Comparison of ENCODE assay signal across 18 mouse cellular contexts in the genomic region with DNA sequence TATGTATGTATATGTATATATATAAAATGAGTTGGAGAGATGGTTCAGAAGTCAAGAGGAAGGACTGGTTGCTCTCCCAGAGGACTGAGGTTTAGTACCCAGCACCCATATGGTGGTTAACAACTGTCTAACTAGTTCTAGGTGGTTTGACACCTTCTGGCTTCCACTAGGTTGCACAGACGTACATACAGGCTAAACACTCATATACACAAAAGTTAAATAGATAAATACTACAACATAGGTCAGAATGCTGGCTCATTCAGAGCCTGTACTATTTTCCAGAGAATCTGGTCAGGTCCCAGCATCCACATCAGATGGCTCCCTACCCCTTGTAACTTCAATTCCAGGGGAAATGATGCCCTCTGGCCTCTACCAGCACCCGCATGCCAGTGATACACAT. TPM values are rescaled to one million over a fixed set of nuclear protein-coding genes. Genes with fewer than 3 reads are reported as not detected.
DNase-seq lines count a peak whose midpoint lies in the region; ATAC-seq and TF ChIP-seq lines count a peak whose summit lies in the region.
"Had no signal": no experiment of that assay in that cellular context is flagged by ENCODE, and none has a peak within 500 bp of the region (broad histone marks: within the 10 kb centered on the region; RNA-seq: fewer than 3 reads in every experiment).

No protein-coding gene starts in this region.

- H3K9me3 ChIP-seq in heart, postnatal 0 days (replicated peaks; ENCODE audit: control insufficient read depth, low read length): no peaks in the 10 kb centered on the region
- no peaks in the 10 kb centered on the region for H3K9me3 ChIP-seq in liver, embryonic 12.5 days (replicated peaks)
- no peaks in the 10 kb centered on the region for H3K9me3 ChIP-seq in liver, postnatal 0 days (ENCODE audit: low read length)
- H3K9me3 ChIP-seq: embryonic facial prominence, embryonic 12.5 days; heart, embryonic 12.5 days; limb, embryonic 13.5 days; lung, embryonic 15.5 days; stomach, embryonic 15.5 days had no signal

- H3K36me3 ChIP-seq in heart, postnatal 0 days (replicated peaks; ENCODE audit: control insufficient read depth, insufficient read depth, low read length): no peaks in the 10 kb centered on the region
- peaks cover 4% of the 10 kb centered on the region for H3K36me3 ChIP-seq in heart, adult 2 months (ENCODE audit: control insufficient read depth, insufficient read depth, low read length)
- peaks cover 5% of the 10 kb centered on the region; the same call in 1 of the 2 replicates for H3K36me3 ChIP-seq in liver, embryonic 12.5 days
- H3K36me3 ChIP-seq in liver, postnatal 0 days (replicated peaks; ENCODE audit: insufficient read depth, low read length): no peaks in the 10 kb centered on the region
- H3K36me3 ChIP-seq: heart, embryonic 12.5 days; lung, embryonic 15.5 days; stomach, embryonic 15.5 days had no signal

- H3K9ac ChIP-seq in heart, postnatal 0 days (replicated peaks; ENCODE audit: low read depth, low read length): peak overlapping the region; percentile 98
- no peak overlapping the region for H3K9ac ChIP-seq in heart, adult 2 months (ENCODE audit: low read depth, low read length)
- H3K9ac ChIP-seq in liver, embryonic 12.5 days: 0 out of 2 replicates have a peak overlapping the region, but pooled peaks have one; percentile 66
- H3K9ac ChIP-seq in liver, postnatal 0 days (replicated peaks): no peak overlapping the region

- no peak overlapping the region for H3K4me2 ChIP-seq in heart, postnatal 0 days (ENCODE audit: low read depth, low read length)
- H3K4me2 ChIP-seq in liver, embryonic 12.5 days: peak overlapping the region; percentile 94
- no peak overlapping the region for H3K4me2 ChIP-seq in liver, postnatal 0 days (ENCODE audit: low read depth, low read length)

- 71% methylated on average over 2 of the region's 2 CpGs for WGBS in heart, postnatal 0 days
- WGBS in heart, adult 2 months: 93% methylated on average over 2 of the region's 2 CpGs
- WGBS in liver, embryonic 12.5 days (ENCODE audit: insufficient replicate concordance): 73% methylated on average over 2 of the region's 2 CpGs
- WGBS in liver, postnatal 0 days (ENCODE audit: insufficient replicate concordance): 86% methylated on average over 2 of the region's 2 CpGs

- H3K27me3 ChIP-seq in heart, postnatal 0 days (ENCODE audit: control insufficient read depth, insufficient read depth, low read length): no peaks in the 10 kb centered on the region
- H3K27me3 ChIP-seq in heart, adult 2 months (ENCODE audit: control insufficient read depth, insufficient read depth, low read length): no peaks in the 10 kb centered on the region
- no peaks in the 10 kb centered on the region for H3K27me3 ChIP-seq in liver, embryonic 12.5 days (replicated peaks)
- no peaks in the 10 kb centered on the region for H3K27me3 ChIP-seq in liver, postnatal 0 days (ENCODE audit: insufficient read depth, low read length)
- H3K27me3 ChIP-seq: CH12.LX; embryonic facial prominence, embryonic 12.5 days; heart, embryonic 12.5 days; limb, embryonic 13.5 days; lung, embryonic 15.5 days; stomach, embryonic 15.5 days had no signal

- no peak for TF ChIP-seq POLR2A in heart, adult 2 months (IDR thresholded peaks at IDR 0.05; ENCODE audit: insufficient read depth, low read depth, low read length)

- no peak overlapping the region for H3K4me3 ChIP-seq in heart, postnatal 0 days (ENCODE audit: low read depth, low read length)
- no peak overlapping the region for H3K4me3 ChIP-seq in heart, adult 2 months
- no peak overlapping the region for H3K4me3 ChIP-seq in liver, embryonic 12.5 days
- no peak overlapping the region for H3K4me3 ChIP-seq in liver, postnatal 0 days (ENCODE audit: low read depth, low read length)

- no peak for TF ChIP-seq EP300 in heart, postnatal 0 days (IDR thresholded peaks at IDR 0.05; ENCODE audit: low read depth)
- no peak for TF ChIP-seq EP300 in heart, adult 2 months (IDR thresholded peaks at IDR 0.05; ENCODE audit: insufficient read depth, low read depth, low read length)
- no peak for TF ChIP-seq EP300 in liver, postnatal 0 days (IDR thresholded peaks at IDR 0.05; ENCODE audit: low read depth)

- peaks cover 31% of the 10 kb centered on the region for H3K4me1 ChIP-seq in heart, postnatal 0 days (ENCODE audit: control insufficient read depth, insufficient read depth)
- peaks cover 21% of the 10 kb centered on the region for H3K4me1 ChIP-seq in heart, adult 2 months (ENCODE audit: control insufficient read depth, insufficient read depth, low read length)
- H3K4me1 ChIP-seq in liver, embryonic 12.5 days: peaks cover 40% of the 10 kb centered on the region
- H3K4me1 ChIP-seq in liver, postnatal 0 days (ENCODE audit: insufficient read depth): peaks cover 28% of the 10 kb centered on the region

- DNase-seq in cerebellum, adult 9-10 months: peak; percentile 62
- DNase-seq in cerebellum, postnatal 4 days (ENCODE audit: low spot score in 2 of 2): no peak
- no peak for DNase-seq in heart, postnatal 0 days (ENCODE audit: low spot score)
- no peak for DNase-seq in heart, adult 2 months
- DNase-seq in liver, postnatal 0 days: no peak
- DNase-seq in induced T-regulatory cell, adult 2 months (ENCODE audit: low read depth): peak; percentile 22
- DNase-seq in urinary bladder, postnatal 14 days (ENCODE audit: low spot score): no peak
- DNase-seq: cerebellum, adult 2 months; lung, postnatal 4 days; retina, postnatal 1 day had no signal

- intact Hi-C loops in heart, adult 2 months (cut with DNase I): loop anchor here (2.0 to 10.0 kb wide), 4 partner anchors 35 to 278 kb away; a partner anchor contains a TSS

- TF ChIP-seq CTCF in heart, postnatal 0 days (IDR thresholded peaks at IDR 0.05; ENCODE audit: low read depth): no peak
- TF ChIP-seq CTCF in heart, adult 2 months (IDR thresholded peaks at IDR 0.05): no peak
- TF ChIP-seq CTCF in liver, postnatal 0 days (IDR thresholded peaks at IDR 0.05; ENCODE audit: low read depth): no peak

- no peak for ATAC-seq in heart, postnatal 0 days (ENCODE audit: insufficient read depth, low read depth)
- ATAC-seq in liver, embryonic 12.5 days: no peak
- ATAC-seq in liver, postnatal 0 days: no peak

- H3K27ac ChIP-seq in heart, postnatal 0 days (ENCODE audit: low read depth): no peak overlapping the region
- no peak overlapping the region for H3K27ac ChIP-seq in heart, adult 2 months
- H3K27ac ChIP-seq in liver, embryonic 12.5 days: peak overlapping the region; percentile 82
- no peak overlapping the region for H3K27ac ChIP-seq in liver, postnatal 0 days (ENCODE audit: low read depth)
- H3K27ac ChIP-seq: embryonic facial prominence, embryonic 12.5 days; kidney, postnatal 0 days; limb, embryonic 13.5 days; lung, embryonic 15.5 days had no signal

- H3K79me2 ChIP-seq in heart, adult 2 months (replicated peaks; ENCODE audit: control insufficient read depth, insufficient read depth, low read length): peaks cover 1% of the 10 kb centered on the region; the same call in 1 of the 2 replicates

RNA-seq across cellular contexts. Expression of a gene that starts 1.0 kb away (rescaled TPM):
- total RNA-seq in heart, postnatal 0 days (2014; rRNA removed; ENCODE audit: low replicate concordance): 33.6 and 35.2 TPM in 2 replicates
- polyA plus RNA-seq in heart, postnatal 0 days (2015; fragmentation: Nextera tagmentation; extraction: Ambion mirVana): 17.8 and 19.3 TPM in 2 replicates
- total RNA-seq in heart, adult 2 months (2021): 10 to 100 TPM; 46.2 to 53.8 TPM
- polyA plus RNA-seq in heart, adult 2 months (2012; rRNA removed): 53.1 and 56.7 TPM in 2 replicates
- polyA plus RNA-seq in liver, embryonic 12.5 days (2016; fragmentation: Nextera tagmentation; extraction: Ambion mirVana): 41.3 and 42.0 TPM in 2 replicates
- polyA plus RNA-seq in liver, postnatal 0 days (2015; fragmentation: Nextera tagmentation; extraction: Ambion mirVana): 11.9 and 12.5 TPM in 2 replicates

RNA-seq across cellular contexts. Expression of a gene that starts 40.1 kb away (rescaled TPM):
- 22.0 and 38.7 TPM in 2 replicates for total RNA-seq in heart, postnatal 0 days (2014; rRNA removed; ENCODE audit: low replicate concordance)
- polyA plus RNA-seq in heart, postnatal 0 days (2015; fragmentation: Nextera tagmentation; extraction: Ambion mirVana): 11.7 and 13.7 TPM in 2 replicates
- total RNA-seq in heart, adult 2 months (2021): 10 to 100 TPM; 11.6 to 14.0 TPM
- 12.4 and 13.4 TPM in 2 replicates for polyA plus RNA-seq in heart, adult 2 months (2012; rRNA removed)
- 10.3 and 10.8 TPM in 2 replicates for polyA plus RNA-seq in liver, embryonic 12.5 days (2016; fragmentation: Nextera tagmentation; extraction: Ambion mirVana)
- 2.2 and 3.6 TPM in 2 replicates for polyA plus RNA-seq in liver, postnatal 0 days (2015; fragmentation: Nextera tagmentation; extraction: Ambion mirVana)

Comparison
In these comparisons a context has a peak if more than half of its experiments do, and no peak if none do; other contexts are left out.
1. DNase-seq: peak in cerebellum, adult 9-10 months (single experiment) and induced T-regulatory cell, adult 2 months (single experiment); none in cerebellum, postnatal 4 days (0 of 2), heart, postnatal 0 days (single experiment), heart, adult 2 months (0 of 2), liver, postnatal 0 days (single experiment) and urinary bladder, postnatal 14 days (single experiment).
2. H3K9ac ChIP-seq: peak in heart, postnatal 0 days (single experiment) and liver, embryonic 12.5 days (single experiment); none in heart, adult 2 months (single experiment) and liver, postnatal 0 days (single experiment).